Mouse (Mus musculus): ENCODE measurements around the gene Plaur. TPM values are rescaled to one million over a fixed set of nuclear protein-coding genes. Genes with fewer than 3 reads are reported as not detected.
"Not testable (repeated sequence)": the region's sequence is repeated elsewhere in the genome, so short reads cannot be mapped to it uniquely, and the experiment has no call there.

The Plaur gene
- total and polyA plus RNA-seq, 3 experiments: 9.5 to 15.5 (median 10.8) TPM

GRCm38 (mm10) chr7:24507726-24508114 lies 45.4 kb downstream of the Plaur start:
- DNase-seq: no peak

- no peak for DNase-seq
Observed at GRCm38 (mm10) chr7:24512355-24512754, 50.1 kb downstream of the Plaur start, which contains the start of gene AC161166.1. AC161166.1 (minus strand) TSS chr7:24512455.

DNA sequence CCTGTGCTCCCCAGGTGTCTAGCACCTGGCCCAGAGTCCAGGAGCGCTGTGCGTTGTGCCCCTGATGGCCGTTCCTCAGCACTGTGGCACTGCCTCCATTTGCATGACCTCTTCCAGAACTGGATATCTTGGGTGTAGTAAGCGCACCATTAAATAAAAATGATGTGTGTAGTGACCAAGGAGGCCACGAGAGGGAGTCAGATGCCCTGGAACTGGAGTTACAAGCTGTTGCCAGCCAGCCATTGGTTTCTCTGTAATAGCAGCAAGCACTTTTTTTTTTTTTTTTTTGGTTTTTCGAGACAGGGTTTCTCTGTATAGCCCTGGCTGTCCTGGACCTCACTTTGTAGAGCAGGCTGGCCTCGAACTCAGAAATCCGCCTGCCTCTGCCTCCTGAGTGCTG lies 54.0 kb downstream of the Plaur start:
- not testable (repeated sequence) for DNase-seq

- no peak for DNase-seq
Observed at GRCm38 (mm10) chr7:24517077-24517476, 54.8 kb downstream of the Plaur start.

GRCm38 (mm10) chr7:24517654-24518053 lies 55.4 kb downstream of the Plaur start:
- DNase-seq: no peak

GRCm38 (mm10) chr7:24519130-24519529 lies 56.8 kb downstream of the Plaur start:
- no peak for DNase-seq

DNA sequence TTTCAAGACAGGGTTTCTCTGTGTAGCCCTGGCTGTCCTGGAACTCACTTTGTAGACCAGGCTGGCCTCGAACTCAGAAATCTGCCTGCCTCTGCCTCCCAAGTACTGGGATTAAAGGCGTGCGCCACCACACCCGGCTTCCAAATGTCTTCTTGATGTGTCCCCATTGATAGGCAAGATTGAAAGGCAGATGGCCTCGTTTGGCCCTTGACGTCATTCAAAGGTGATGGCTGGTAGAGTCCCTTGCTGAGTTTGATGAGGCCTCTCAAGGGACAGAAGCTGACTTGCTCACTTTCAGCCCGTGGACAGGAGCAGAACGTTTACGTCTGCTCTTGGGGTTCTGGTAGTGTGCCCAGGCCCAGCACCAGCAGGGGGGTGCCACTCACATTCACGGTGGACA lies 57.8 kb downstream of the Plaur start:
- DNase-seq: not testable (repeated sequence)

GRCm38 (mm10) chr7:24522805-24523204 lies 60.5 kb downstream of the Plaur start:
- no peak for DNase-seq

- no peak for DNase-seq
Observed at GRCm38 (mm10) chr7:24523723-24524122, 61.4 kb downstream of the Plaur start.

GRCm38 (mm10) chr7:24524978-24525377 lies 62.7 kb downstream of the Plaur start:
- DNase-seq: no peak

Other genes starting within 250 kb of the Plaur start
- 1 to 10 TPM; 4.1 to 4.3 TPM for gene Zfp109, start 224.9 kb upstream of the Plaur start, total RNA-seq (2021)
- 0.54 and 0.65 TPM in 2 replicates for gene Zfp109, start 224.9 kb upstream of the Plaur start, polyA plus RNA-seq (2012; rRNA removed)
- gene Zfp108, start 207.7 kb upstream of the Plaur start, total RNA-seq (2021): 1 to 10 TPM; 2.2 to 3.7 TPM
- gene Zfp108, start 207.7 kb upstream of the Plaur start, polyA plus RNA-seq (2012; rRNA removed): 0.35 and 0.44 TPM in 2 replicates
- 1 to 10 TPM; 4.1 to 4.3 TPM for gene Zfp93, start 192.1 kb upstream of the Plaur start, total RNA-seq (2021)
- 1.1 and 1.3 TPM in 2 replicates for gene Zfp93, start 192.1 kb upstream of the Plaur start, polyA plus RNA-seq (2012; rRNA removed)
- 1 to 10 TPM; 7.0 to 9.6 TPM for gene Zfp61, start 161.3 kb upstream of the Plaur start, total RNA-seq (2021)
- 2.0 and 2.6 TPM in 2 replicates for gene Zfp61, start 161.3 kb upstream of the Plaur start, polyA plus RNA-seq (2012; rRNA removed)
- 1 to 10 TPM; 3.1 to 5.5 TPM for gene Zfp94, start 145.8 kb upstream of the Plaur start, total RNA-seq (2021)
- gene Zfp94, start 145.8 kb upstream of the Plaur start, polyA plus RNA-seq (2012; rRNA removed): 4.3 and 4.6 TPM in 2 replicates
- gene Tescl, start 128.5 kb upstream of the Plaur start, total RNA-seq (2021): 1 to 10 TPM in 1 of 2 experiments, under 1 TPM in 1; 0.58 to 1.2 TPM
- gene Tescl, start 128.5 kb upstream of the Plaur start, polyA plus RNA-seq (2012; rRNA removed): 1.2 and 1.8 TPM in 2 replicates
- gene Lypd5, start 113.3 kb upstream of the Plaur start, total RNA-seq (2021): not detected
- not detected in 2 replicates for gene Lypd5, start 113.3 kb upstream of the Plaur start, polyA plus RNA-seq (2012; rRNA removed)
- gene Kcnn4, start 92.2 kb upstream of the Plaur start, total RNA-seq (2021): under 1 TPM; 0.37 to 0.97 TPM
- 2.1 and 3.0 TPM in 2 replicates for gene Kcnn4, start 92.2 kb upstream of the Plaur start, polyA plus RNA-seq (2012; rRNA removed)
- gene Smg9, start 62.9 kb upstream of the Plaur start, total RNA-seq (2021): 10 to 100 TPM; 19.7 to 20.2 TPM
- gene Smg9, start 62.9 kb upstream of the Plaur start, polyA plus RNA-seq (2012; rRNA removed): 45.8 and 46.0 TPM in 2 replicates
- not detected for gene Irgc1, start 10.2 kb upstream of the Plaur start, total RNA-seq (2021)
- 0.19 TPM in 1 of 2 replicates, not detected in the other for gene Irgc1, start 10.2 kb upstream of the Plaur start, polyA plus RNA-seq (2012; rRNA removed)
- gene Cadm4, start 19.5 kb downstream of the Plaur start, total RNA-seq (2021): 1 to 10 TPM; 1.7 to 4.7 TPM
- gene Cadm4, start 19.5 kb downstream of the Plaur start, polyA plus RNA-seq (2012; rRNA removed): 6.6 and 7.5 TPM in 2 replicates
- gene Zfp428, start 44.5 kb downstream of the Plaur start, total RNA-seq (2021): 1 to 10 TPM; 4.2 to 7.2 TPM
- 32.1 and 38.3 TPM in 2 replicates for gene Zfp428, start 44.5 kb downstream of the Plaur start, polyA plus RNA-seq (2012; rRNA removed)
- gene AC161166.1, start 50.0 kb downstream of the Plaur start, total RNA-seq (2021): not detected
- not detected in 2 replicates for gene AC161166.1, start 50.0 kb downstream of the Plaur start, polyA plus RNA-seq (2012; rRNA removed)
- 10 to 100 TPM; 21.2 to 23.7 TPM for gene Irgq, start 68.2 kb downstream of the Plaur start, total RNA-seq (2021)
- 20.8 and 23.5 TPM in 2 replicates for gene Irgq, start 68.2 kb downstream of the Plaur start, polyA plus RNA-seq (2012; rRNA removed)
- gene Pinlyp, start 83.6 kb downstream of the Plaur start, total RNA-seq (2021): not detected
- not detected in 2 replicates for gene Pinlyp, start 83.6 kb downstream of the Plaur start, polyA plus RNA-seq (2012; rRNA removed)
- 10 to 100 TPM; 34.7 to 36.8 TPM for gene Xrcc1, start 83.8 kb downstream of the Plaur start, total RNA-seq (2021)
- gene Xrcc1, start 83.8 kb downstream of the Plaur start, polyA plus RNA-seq (2012; rRNA removed): 61.2 TPM in 2 replicates
- gene Ethe1, start 125.1 kb downstream of the Plaur start, total RNA-seq (2021): 10 to 100 TPM; 34.8 to 37.5 TPM
- gene Ethe1, start 125.1 kb downstream of the Plaur start, polyA plus RNA-seq (2012; rRNA removed): 32.1 and 33.8 TPM in 2 replicates
- gene Zfp575, start 125.2 kb downstream of the Plaur start, total RNA-seq (2021): under 1 TPM; 0.29 to 0.45 TPM
- gene Zfp575, start 125.2 kb downstream of the Plaur start, polyA plus RNA-seq (2012; rRNA removed): 0.36 and 0.62 TPM in 2 replicates
- gene Phldb3, start 148.3 kb downstream of the Plaur start, total RNA-seq (2021): 1 to 10 TPM; 3.5 to 8.5 TPM
- 3.9 and 4.4 TPM in 2 replicates for gene Phldb3, start 148.3 kb downstream of the Plaur start, polyA plus RNA-seq (2012; rRNA removed)
- under 1 TPM; 0.79 to 0.84 TPM for gene Lypd3, start 174.1 kb downstream of the Plaur start, total RNA-seq (2021)
- 1.9 TPM in 2 replicates for gene Lypd3, start 174.1 kb downstream of the Plaur start, polyA plus RNA-seq (2012; rRNA removed)
- gene Tex101, start 214.2 kb downstream of the Plaur start, total RNA-seq (2021): not detected
- not detected in 2 replicates for gene Tex101, start 214.2 kb downstream of the Plaur start, polyA plus RNA-seq (2012; rRNA removed)
- not detected for gene BC049730, start 246.8 kb downstream of the Plaur start, total RNA-seq (2021)
- gene BC049730, start 246.8 kb downstream of the Plaur start, polyA plus RNA-seq (2012; rRNA removed): not detected in 2 replicates

All from adrenal gland, adult 2 months (tissue).